Comparison of ENCODE assay signal across 8 mouse cellular contexts in the genomic region with DNA sequence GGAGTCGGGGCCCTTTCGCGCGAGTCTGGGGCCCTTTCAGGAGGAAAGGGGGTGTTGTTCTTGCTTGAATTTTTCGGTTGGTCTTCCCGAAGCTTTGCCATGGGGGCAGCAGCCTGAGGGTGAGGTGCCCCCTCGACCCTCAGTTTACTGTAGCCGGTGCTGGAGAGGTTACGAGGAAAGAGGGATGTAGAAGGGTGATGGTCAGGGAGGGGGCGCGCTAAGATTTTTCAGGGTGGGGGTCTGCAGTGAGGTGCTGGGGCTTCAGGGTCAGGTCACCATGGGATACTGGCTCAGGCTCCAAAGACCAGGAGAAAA. TPM values are rescaled to one million over a fixed set of nuclear protein-coding genes. Genes with fewer than 3 reads are reported as not detected.
DNase-seq lines count a peak whose midpoint lies in the region; ATAC-seq and TF ChIP-seq lines count a peak whose summit lies in the region.

No protein-coding gene starts in this region.

- DNase-seq in lung, embryonic 14.5 days: no peak
- no peak for DNase-seq in lung, postnatal 10 days
- DNase-seq in embryo, embryonic 11 days: no peak
- no peak for DNase-seq in left cerebral cortex, postnatal 36 days (ENCODE audit: low spot score in 2 of 2)
- no peak for DNase-seq in kidney, postnatal 25 days

- H3K27me3 ChIP-seq in lung, embryonic 14.5 days (ENCODE audit: insufficient read depth, low read length): peaks cover 54% of the 10 kb centered on the region
- peaks cover 77% of the 10 kb centered on the region for H3K27me3 ChIP-seq in embryonic facial prominence, embryonic 13.5 days
- peaks cover 51% of the 10 kb centered on the region for H3K27me3 ChIP-seq in intestine, embryonic 15.5 days (replicated peaks)
- H3K27me3 ChIP-seq in neural tube, embryonic 13.5 days: peaks cover 48% of the 10 kb centered on the region

- WGBS in lung, embryonic 14.5 days: 0% methylated on average over 11 of the region's 11 CpGs
- under 1% methylated on average over 11 of the region's 11 CpGs for WGBS in embryonic facial prominence, embryonic 13.5 days
- WGBS in intestine, embryonic 15.5 days: under 1% methylated on average over 11 of the region's 11 CpGs
- WGBS in neural tube, embryonic 13.5 days: 0% methylated on average over 11 of the region's 11 CpGs

- peak overlapping the region; percentile 74 for H3K9ac ChIP-seq in lung, embryonic 14.5 days
- peak overlapping the region; percentile 66 for H3K9ac ChIP-seq in embryonic facial prominence, embryonic 13.5 days
- peak overlapping the region; percentile 37 for H3K9ac ChIP-seq in intestine, embryonic 15.5 days
- H3K9ac ChIP-seq in neural tube, embryonic 13.5 days: peak overlapping the region; percentile 74

- H3K36me3 ChIP-seq in lung, embryonic 14.5 days (ENCODE audit: insufficient read depth): no peaks in the 10 kb centered on the region
- H3K36me3 ChIP-seq in embryonic facial prominence, embryonic 13.5 days: no peaks in the 10 kb centered on the region
- no peaks in the 10 kb centered on the region for H3K36me3 ChIP-seq in intestine, embryonic 15.5 days
- no peaks in the 10 kb centered on the region for H3K36me3 ChIP-seq in neural tube, embryonic 13.5 days

- peaks cover 22% of the 10 kb centered on the region for H3K4me1 ChIP-seq in lung, embryonic 14.5 days (ENCODE audit: insufficient read depth)
- H3K4me1 ChIP-seq in embryonic facial prominence, embryonic 13.5 days: peaks cover 51% of the 10 kb centered on the region
- peaks cover 45% of the 10 kb centered on the region for H3K4me1 ChIP-seq in intestine, embryonic 15.5 days (replicated peaks)
- peaks cover 77% of the 10 kb centered on the region for H3K4me1 ChIP-seq in neural tube, embryonic 13.5 days (replicated peaks)

- intact Hi-C loops in left cerebral cortex, postnatal 36 days (cut with DNase I): no loop called here

- H3K9me3 ChIP-seq in lung, embryonic 14.5 days (ENCODE audit: low read depth, low read length): no peaks in the 10 kb centered on the region
- H3K9me3 ChIP-seq in embryonic facial prominence, embryonic 13.5 days: no peaks in the 10 kb centered on the region
- no peaks in the 10 kb centered on the region for H3K9me3 ChIP-seq in intestine, embryonic 15.5 days
- H3K9me3 ChIP-seq in neural tube, embryonic 13.5 days: no peaks in the 10 kb centered on the region

- peak overlapping the region; percentile 98 for H3K4me2 ChIP-seq in lung, embryonic 14.5 days
- peak overlapping the region; percentile 99 for H3K4me2 ChIP-seq in embryonic facial prominence, embryonic 13.5 days
- peak overlapping the region; percentile 99 for H3K4me2 ChIP-seq in intestine, embryonic 15.5 days (replicated peaks)
- H3K4me2 ChIP-seq in neural tube, embryonic 13.5 days: peak overlapping the region; percentile 97

- no peak overlapping the region for H3K27ac ChIP-seq in lung, embryonic 14.5 days (ENCODE audit: low read depth)
- no peak overlapping the region for H3K27ac ChIP-seq in embryonic facial prominence, embryonic 13.5 days
- no peak overlapping the region for H3K27ac ChIP-seq in intestine, embryonic 15.5 days
- 0 out of 2 replicates have a peak overlapping the region, but pooled peaks have one; percentile 38 for H3K27ac ChIP-seq in neural tube, embryonic 13.5 days (replicated peaks)

- peak; percentile 1; the same call in 1 of the 2 replicates for ATAC-seq in lung, embryonic 14.5 days (ENCODE audit: insufficient read depth)
- ATAC-seq in embryonic facial prominence, embryonic 13.5 days (ENCODE audit: insufficient number of reproducible peaks, insufficient read depth, low FRiP score, low TSS enrichment, low read depth): no peak
- ATAC-seq in intestine, embryonic 15.5 days: peak; percentile 0; the same call in 1 of the 2 replicates
- ATAC-seq in neural tube, embryonic 13.5 days (ENCODE audit: low read depth): peak; percentile 6

- H3K4me3 ChIP-seq in lung, embryonic 14.5 days (ENCODE audit: low read depth, low read length): peak overlapping the region; percentile 87
- peak overlapping the region; percentile 85 for H3K4me3 ChIP-seq in embryonic facial prominence, embryonic 13.5 days
- peak overlapping the region; percentile 90 for H3K4me3 ChIP-seq in intestine, embryonic 15.5 days (replicated peaks)
- peak overlapping the region; percentile 92 for H3K4me3 ChIP-seq in neural tube, embryonic 13.5 days

- no peak for TF ChIP-seq CTCF in lung, embryonic 14.5 days (IDR thresholded peaks at IDR 0.05; ENCODE audit: low read depth)

RNA-seq across cellular contexts. Expression of gene Bahd1, which starts 0.6 kb away (rescaled TPM):
- polyA plus RNA-seq in lung, embryonic 14.5 days (2014; fragmentation: Nextera tagmentation; extraction: Ambion mirVana): 0.83 and 0.92 TPM in 2 replicates
- polyA plus RNA-seq in embryonic facial prominence, embryonic 13.5 days (2015; fragmentation: Nextera tagmentation; extraction: Ambion mirVana): 4.0 and 4.1 TPM in 2 replicates
- 5.1 and 5.4 TPM in 2 replicates for polyA plus RNA-seq in intestine, embryonic 15.5 days (2015; fragmentation: Nextera tagmentation; extraction: Ambion mirVana)
- 5.4 TPM in 2 replicates for polyA plus RNA-seq in neural tube, embryonic 13.5 days (2015; fragmentation: Nextera tagmentation; extraction: Ambion mirVana)
- total RNA-seq in left cerebral cortex, postnatal 36 days (2021): 10 to 100 TPM; 40.4 to 45.0 TPM

RNA-seq across cellular contexts. Expression of gene Chst14, which starts 25.5 kb away (rescaled TPM):
- polyA plus RNA-seq in lung, embryonic 14.5 days (2014; fragmentation: Nextera tagmentation; extraction: Ambion mirVana): 39.4 and 40.8 TPM in 2 replicates
- polyA plus RNA-seq in embryonic facial prominence, embryonic 13.5 days (2015; fragmentation: Nextera tagmentation; extraction: Ambion mirVana): 48.8 and 54.9 TPM in 2 replicates
- 21.0 and 21.3 TPM in 2 replicates for polyA plus RNA-seq in intestine, embryonic 15.5 days (2015; fragmentation: Nextera tagmentation; extraction: Ambion mirVana)
- 10.4 TPM in 2 replicates for polyA plus RNA-seq in neural tube, embryonic 13.5 days (2015; fragmentation: Nextera tagmentation; extraction: Ambion mirVana)
- total RNA-seq in left cerebral cortex, postnatal 36 days (2021): 1 to 10 TPM; 1.5 to 2.0 TPM

RNA-seq across cellular contexts. Expression of gene Ivd, which starts 39.0 kb away (rescaled TPM):
- 56.8 and 66.0 TPM in 2 replicates for polyA plus RNA-seq in lung, embryonic 14.5 days (2014; fragmentation: Nextera tagmentation; extraction: Ambion mirVana)
- 84.8 and 86.6 TPM in 2 replicates for polyA plus RNA-seq in embryonic facial prominence, embryonic 13.5 days (2015; fragmentation: Nextera tagmentation; extraction: Ambion mirVana)
- polyA plus RNA-seq in intestine, embryonic 15.5 days (2015; fragmentation: Nextera tagmentation; extraction: Ambion mirVana): 43.7 and 46.2 TPM in 2 replicates
- polyA plus RNA-seq in neural tube, embryonic 13.5 days (2015; fragmentation: Nextera tagmentation; extraction: Ambion mirVana): 47.7 and 48.5 TPM in 2 replicates
- total RNA-seq in left cerebral cortex, postnatal 36 days (2021): 10 to 100 TPM; 58.2 to 73.7 TPM
